Mouse (Mus musculus) gastrocnemius, postnatal 4 days (tissue): ENCODE measurements at regions not wholly inside any gene's neighbourhood (a gene's known extent, or its start where the extent isn't known, plus 50 kb on each side); places are given as distances from the start of the nearest gene placed in this dataset.

Experiments used
- DNase-seq, 2 experiments: peaks; one replicate each; pipeline ENCODE4 v3.0.0; 2021 to 2022; ENCODE audit warnings: low spot score in 2 of 2, mixed read lengths in 2 of 2

- no peak for DNase-seq
These were observed 352.3 kb upstream of the Hs6st1 start for GRCm38 (mm10) chr1:35715931-35716330.

GRCm38 (mm10) chr1:35717166-35717565, 351.0 kb upstream of the Hs6st1 start:
- DNase-seq: no peak

- no peak for DNase-seq
These were observed 350.5 kb upstream of the Hs6st1 start for GRCm38 (mm10) chr1:35717659-35718058.

GRCm38 (mm10) chr1:35720063-35720462, 348.1 kb upstream of the Hs6st1 start:
- DNase-seq: no peak

- DNase-seq: no peak
These were observed 343.8 kb upstream of the Hs6st1 start for GRCm38 (mm10) chr1:35724366-35724900.

- DNase-seq: peak; percentile 36 to 62
These were observed 341.6 kb upstream of the Hs6st1 start for GRCm38 (mm10) chr1:35726596-35726995.

GRCm38 (mm10) chr1:35727310-35727990, 340.8 kb upstream of the Hs6st1 start:
- DNase-seq: no peak

GRCm38 (mm10) chr1:35729785-35730295, 338.4 kb upstream of the Hs6st1 start:
- DNase-seq: no peak

- no peak for DNase-seq
These were observed 337.9 kb upstream of the Hs6st1 start for GRCm38 (mm10) chr1:35730309-35730708.

- no peak for DNase-seq
These were observed 332.0 kb upstream of the Hs6st1 start for GRCm38 (mm10) chr1:35736247-35736646.

- DNase-seq: no peak
These were observed 318.6 kb upstream of the Hs6st1 start for GRCm38 (mm10) chr1:35749603-35750002.

- no peak for DNase-seq
These were observed 318.1 kb upstream of the Hs6st1 start for GRCm38 (mm10) chr1:35750092-35750521.

- no peak for DNase-seq
These were observed 315.6 kb upstream of the Hs6st1 start for GRCm38 (mm10) chr1:35752636-35753035.

GRCm38 (mm10) chr1:35754170-35754569, 314.0 kb upstream of the Hs6st1 start:
- DNase-seq: no peak

- no peak for DNase-seq
These were observed 309.2 kb upstream of the Hs6st1 start for GRCm38 (mm10) chr1:35759010-35759409.

- no peak for DNase-seq
These were observed 308.6 kb upstream of the Hs6st1 start for GRCm38 (mm10) chr1:35759600-35759999.

GRCm38 (mm10) chr1:35763051-35763450, 305.1 kb upstream of the Hs6st1 start:
- no peak for DNase-seq

- DNase-seq: no peak
These were observed 304.7 kb upstream of the Hs6st1 start for GRCm38 (mm10) chr1:35763456-35763855.

- no peak for DNase-seq
These were observed 304.1 kb upstream of the Hs6st1 start for GRCm38 (mm10) chr1:35764068-35764467.

- DNase-seq: no peak
These were observed 302.5 kb upstream of the Hs6st1 start for GRCm38 (mm10) chr1:35765692-35766091.

GRCm38 (mm10) chr1:35766271-35766670, 301.9 kb upstream of the Hs6st1 start:
- no peak for DNase-seq

- DNase-seq: no peak
These were observed 295.6 kb upstream of the Hs6st1 start for GRCm38 (mm10) chr1:35772567-35772966.

GRCm38 (mm10) chr1:35774566-35774965, 293.6 kb upstream of the Hs6st1 start:
- DNase-seq: no peak
